Mouse (Mus musculus) olfactory bulb, adult 2 months (tissue): ENCODE measurements at regions not wholly inside any gene's neighbourhood (a gene's known extent, or its start where the extent isn't known, plus 50 kb on each side); places are given as distances from the start of the nearest gene placed in this dataset.

Experiments
- CTCF ChIP-seq: fragments of 200-500 bp; IDR thresholded peaks from 2 replicates; pipeline ENCODE4 v1.5.1; 2012; ENCODE audit warnings: low read depth, mild to moderate bottlenecking, low read length, moderate library complexity; ENCODE audit not compliant: insufficient read depth
- POLR2A ChIP-seq: fragments of 200-500 bp; IDR thresholded peaks from 2 replicates; pipeline ENCODE4 v1.6.1; 2012; ENCODE audit warnings: mild to moderate bottlenecking, low read depth, low read length, moderate library complexity; ENCODE audit not compliant: insufficient read depth

DNA sequence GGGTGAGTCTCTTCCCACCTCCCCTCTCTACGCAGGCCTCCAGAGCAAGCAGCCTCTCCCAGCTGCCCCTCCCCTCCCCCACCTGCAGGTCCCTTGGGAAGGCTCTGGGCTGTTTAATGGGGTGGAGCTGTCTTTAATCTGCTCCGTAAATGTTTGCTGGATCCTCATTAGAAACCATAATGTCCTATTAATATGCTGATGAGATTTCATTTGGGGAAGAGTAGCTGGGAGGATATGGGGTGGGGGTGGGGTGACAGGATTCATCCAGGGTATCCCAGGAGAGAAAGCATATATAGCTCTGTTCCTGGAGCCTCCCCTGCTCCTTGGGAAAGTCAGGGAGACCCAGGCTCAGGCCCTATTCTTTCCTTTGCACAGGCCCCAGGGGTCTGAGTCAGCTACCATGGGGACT lies 137.2 kb upstream of the Pja1 start:
- TF ChIP-seq POLR2A (no peak), CTCF (no peak)
